Mouse (Mus musculus): ENCODE results near the gene Eif5a. TPM values are rescaled to one million over a fixed set of nuclear protein-coding genes. Genes with fewer than 3 reads are reported as not detected.
"Not testable (repeated sequence)": the region's sequence is repeated elsewhere in the genome, so short reads cannot be mapped to it uniquely, and the experiment has no call there.

Eif5a gene
- total RNA-seq, 2 experiments from 2014 or later: 431 to 468 TPM

DNA sequence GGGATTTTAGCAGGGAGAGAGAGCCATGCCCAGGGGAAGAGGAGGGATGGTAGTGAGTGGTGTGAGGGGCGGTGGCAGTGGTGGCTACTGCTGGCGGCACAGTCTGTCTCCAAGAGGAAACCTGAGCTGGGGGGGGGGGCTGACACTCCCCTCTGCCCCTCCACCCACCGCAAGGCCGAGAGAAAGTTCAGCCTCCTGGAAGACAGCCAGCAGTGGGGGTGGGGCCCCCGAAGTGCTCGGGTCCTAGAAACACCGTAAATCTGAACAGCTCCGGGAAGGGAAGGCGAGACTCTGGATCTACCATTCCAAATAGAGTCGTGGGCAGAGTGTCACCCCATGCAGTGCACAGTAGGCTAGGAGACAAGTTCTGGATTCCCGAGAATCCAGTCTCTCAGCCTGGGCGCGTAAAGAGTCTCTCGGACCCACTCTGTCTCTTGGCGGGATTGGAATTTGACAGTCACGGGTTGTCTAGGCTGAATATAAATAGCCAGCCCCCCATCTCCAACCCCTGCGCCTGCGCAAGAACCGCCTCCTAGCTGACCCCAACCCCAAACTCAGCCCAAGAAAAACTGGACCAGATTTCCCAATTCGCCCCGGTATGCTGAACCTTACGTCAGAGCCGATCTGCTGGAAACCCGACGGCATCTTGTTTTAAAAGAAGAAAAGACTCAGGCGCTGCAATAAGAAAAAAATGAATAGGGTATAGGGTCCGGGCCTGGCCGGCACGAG lies 25.7 kb upstream of the Eif5a start:
- DNase-seq (ENCODE audit: low spot score in 2 of 2): no peak

DNA sequence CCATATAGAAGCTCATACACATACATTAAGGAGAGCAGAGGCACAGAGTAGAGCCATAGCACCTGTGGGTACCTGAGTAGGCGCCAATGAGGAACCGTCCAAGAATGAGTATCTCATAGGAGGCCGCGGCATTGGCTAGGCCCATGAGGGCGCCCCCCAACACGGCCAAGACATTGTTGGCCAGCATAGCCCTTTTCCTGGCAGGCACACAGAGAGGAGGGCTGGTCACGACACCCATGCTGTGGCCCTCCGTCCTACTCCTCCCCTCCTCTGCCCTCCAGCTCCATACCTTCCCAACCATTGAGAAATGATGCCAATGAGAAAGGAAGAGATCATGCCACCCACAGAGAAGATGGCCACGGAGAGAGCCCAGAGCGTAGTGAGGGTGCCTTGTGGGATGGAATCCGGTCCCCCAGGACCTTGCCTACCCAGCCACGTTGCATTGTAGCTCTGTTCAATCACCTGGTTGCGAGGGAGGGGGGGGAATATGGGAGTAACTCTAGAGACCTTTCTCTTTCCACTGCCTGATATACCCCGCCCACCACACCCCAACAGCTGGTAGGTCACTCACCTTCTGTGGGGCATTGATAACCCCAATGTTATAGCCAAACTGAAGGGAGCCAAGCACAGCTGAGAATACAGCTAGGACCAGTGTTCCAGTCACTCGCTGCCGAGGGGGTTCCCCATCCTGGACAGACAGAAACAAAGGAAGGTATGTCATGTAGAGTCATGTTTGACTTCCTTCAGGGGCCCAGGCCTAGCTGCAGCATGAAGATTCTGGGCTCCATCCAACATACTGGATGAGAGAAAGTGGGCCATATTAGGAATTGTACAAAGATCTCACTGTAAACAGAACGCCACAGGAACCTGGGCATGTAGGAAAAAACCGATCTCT lies 24.5 kb upstream of the Eif5a start:
- no peak for DNase-seq (ENCODE audit: low spot score in 2 of 2)

DNA sequence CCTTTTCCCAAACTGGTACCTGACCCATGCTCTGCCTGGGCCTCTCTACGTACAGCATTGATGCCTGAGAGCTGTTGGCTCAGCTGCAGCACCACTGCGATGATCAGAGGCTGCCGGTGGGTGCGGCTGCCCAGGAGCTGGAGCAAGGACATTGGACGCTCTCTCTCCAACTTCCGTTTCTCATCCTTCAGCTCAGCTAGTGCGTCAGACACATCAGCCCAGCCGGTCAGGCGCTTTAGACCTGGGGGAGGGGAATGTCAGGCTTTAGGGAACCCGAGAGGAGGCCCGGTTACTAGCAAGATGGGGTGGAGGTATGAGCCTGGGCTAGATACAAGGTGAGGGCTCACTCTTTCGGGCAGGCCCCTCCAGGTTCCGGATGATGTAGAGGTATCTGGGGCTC lies 23.5 kb upstream of the Eif5a start:
- DNase-seq (ENCODE audit: low spot score in 2 of 2): no peak

DNA sequence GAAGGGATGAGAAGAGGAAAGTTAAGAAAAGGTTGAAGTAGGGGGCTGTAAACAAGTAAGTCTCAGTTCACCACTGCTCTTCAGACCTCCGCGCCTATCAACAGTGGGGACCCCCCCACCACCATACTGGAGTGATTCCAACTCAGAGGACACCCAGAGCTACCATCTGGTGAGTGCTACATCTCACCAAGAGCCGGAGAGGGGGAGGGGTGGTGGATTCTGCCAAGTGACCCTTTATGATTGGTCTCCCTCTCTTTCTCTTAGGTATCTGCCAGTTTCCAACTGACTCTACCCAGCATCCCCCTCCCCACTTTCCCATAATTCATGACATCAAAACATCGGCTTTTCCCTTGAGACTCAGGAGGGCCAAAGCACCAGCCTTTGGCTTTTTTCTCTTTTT lies 19.2 kb upstream of the Eif5a start:
- no peak for DNase-seq (ENCODE audit: low spot score in 2 of 2)

DNA sequence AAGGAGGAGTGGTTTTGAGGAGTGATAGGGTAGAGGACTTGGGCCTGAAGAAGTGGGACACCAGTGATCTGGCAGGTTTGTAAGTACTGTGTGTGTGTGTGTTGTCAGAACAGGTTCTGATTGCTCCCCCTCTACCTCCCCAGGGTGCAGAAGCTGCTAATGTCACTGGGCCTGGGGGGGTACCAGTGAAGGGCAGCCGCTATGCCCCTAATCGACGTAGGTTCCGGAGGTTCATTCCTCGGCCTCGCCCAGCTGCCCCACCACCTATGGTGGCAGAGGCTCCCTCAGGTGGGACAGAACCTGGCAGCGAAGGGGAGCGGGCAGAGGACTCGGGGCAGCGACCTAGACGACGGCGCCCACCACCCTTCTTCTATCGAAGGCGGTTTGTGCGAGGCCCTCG lies 18.0 kb upstream of the Eif5a start:
- no peak for DNase-seq (ENCODE audit: low spot score in 2 of 2)

DNA sequence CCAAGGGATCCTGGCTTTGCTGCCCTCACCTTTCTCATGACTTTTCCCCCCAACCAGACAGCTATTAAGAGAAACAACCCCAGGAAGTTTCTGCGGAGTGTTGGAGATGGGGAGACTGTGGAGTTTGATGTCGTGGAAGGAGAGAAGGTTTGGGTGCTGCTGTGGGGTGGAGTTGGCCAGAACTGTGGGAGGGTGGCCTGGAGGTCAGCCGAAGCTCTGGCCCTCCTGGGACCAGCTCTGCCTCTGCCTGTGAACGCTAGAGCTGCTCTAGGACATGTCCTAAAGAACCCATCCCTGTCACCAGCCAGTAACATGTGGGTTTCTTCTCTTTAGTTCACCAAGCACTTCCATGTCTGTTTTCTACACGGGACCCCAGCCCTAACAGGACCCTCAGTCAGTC lies 17.4 kb upstream of the Eif5a start:
- DNase-seq (ENCODE audit: low spot score in 2 of 2): no peak

DNA sequence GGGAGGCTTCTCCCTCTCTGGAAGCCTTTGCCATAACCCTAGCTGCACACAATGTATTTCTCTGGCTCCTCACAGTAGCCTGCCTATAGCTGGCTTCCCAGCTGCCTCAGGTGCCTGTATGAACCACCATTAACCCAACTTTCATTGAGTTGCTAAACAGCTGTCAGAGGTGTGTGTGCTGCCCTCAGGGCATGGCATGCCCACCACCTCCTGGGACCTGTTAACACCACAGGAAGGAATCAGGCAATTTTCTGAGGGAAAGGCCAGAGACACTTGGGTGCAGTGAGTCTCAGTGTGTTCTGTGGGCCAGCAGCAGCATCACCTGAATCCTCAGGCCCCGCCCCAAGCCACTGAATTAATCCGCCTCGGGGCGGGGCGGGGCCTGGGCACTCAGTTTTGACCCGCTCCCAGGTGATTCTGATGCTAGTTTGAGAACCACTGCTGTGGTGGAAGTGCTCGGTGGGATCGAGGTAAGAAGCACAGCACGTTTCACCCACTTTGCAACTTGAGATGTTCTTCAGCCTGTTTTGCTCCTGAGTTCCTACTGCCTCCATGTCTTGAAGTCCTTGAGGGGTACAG lies 16.7 kb upstream of the Eif5a start:
- no peak for DNase-seq (ENCODE audit: low spot score in 2 of 2)

DNA sequence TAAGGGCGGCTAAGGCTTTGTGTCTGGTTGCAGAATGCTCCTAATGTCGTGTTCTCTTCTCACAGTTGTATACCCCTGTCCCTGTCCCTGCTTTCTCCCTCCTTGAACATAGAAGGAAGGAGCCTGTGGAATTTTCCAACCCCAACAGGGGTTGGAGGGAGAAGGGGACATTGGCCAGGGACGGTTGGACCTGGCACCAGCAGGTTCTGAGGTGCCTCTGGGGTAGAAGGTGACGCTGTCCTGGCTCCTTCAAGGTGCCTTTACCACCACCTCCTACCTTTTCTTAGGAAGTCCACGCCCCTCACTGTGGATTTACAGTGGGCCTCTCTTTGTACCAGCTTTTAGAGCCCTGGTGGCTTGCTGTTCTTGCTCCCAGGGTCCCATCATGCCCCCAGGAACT lies 16.1 kb upstream of the Eif5a start:
- no peak for DNase-seq (ENCODE audit: low spot score in 2 of 2)

DNA sequence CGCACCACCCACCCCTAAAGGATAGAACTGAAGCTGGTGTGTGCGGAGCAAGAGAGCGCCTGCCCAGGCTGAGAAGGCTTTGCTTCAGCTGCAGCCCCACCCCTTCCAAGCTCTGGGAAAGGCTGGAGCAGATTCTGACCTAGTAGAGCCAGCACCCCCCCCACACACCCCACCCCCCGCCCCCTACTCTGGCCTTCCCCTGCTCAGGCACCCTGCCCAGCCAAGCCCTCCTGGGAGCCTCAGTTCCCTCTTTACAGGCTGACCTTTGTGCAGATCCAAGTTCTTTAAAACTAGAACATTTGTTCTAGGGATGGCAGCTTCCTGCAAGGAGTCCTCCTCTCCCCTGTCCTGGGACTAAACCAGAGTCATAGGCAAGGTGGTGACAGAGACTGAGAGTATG lies 15.6 kb upstream of the Eif5a start:
- no peak for DNase-seq (ENCODE audit: low spot score in 2 of 2)

DNA sequence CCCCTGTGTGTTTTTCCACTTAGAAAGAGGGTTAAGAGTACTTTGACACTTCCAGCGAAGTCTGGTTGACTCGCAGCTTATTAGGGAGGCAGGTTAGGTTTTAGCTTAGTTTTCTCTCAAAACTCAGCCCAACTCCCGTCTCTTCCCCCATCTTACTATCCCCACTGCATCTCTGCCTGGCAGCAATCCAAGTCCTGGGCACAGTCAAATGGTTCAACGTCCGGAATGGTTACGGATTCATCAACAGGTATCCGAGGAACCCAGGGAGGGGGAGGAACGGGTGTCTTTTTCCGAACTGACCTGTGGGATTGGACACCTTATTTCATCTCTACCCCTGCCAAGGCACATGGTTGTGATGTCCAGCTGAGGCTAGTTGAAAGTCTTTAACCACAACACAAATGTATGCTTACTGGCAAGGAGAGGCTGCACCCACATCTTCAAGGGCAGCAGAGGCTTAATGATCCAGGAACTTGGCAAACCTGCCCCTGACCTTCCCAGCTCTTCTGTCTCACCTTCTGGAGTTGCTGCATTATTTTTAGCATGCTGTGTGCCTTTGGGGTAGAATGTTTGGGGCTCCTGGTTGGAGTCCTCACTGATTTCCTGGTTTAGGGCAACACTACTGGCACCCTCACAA lies 15.1 kb upstream of the Eif5a start:
- no peak for DNase-seq (ENCODE audit: low spot score in 2 of 2)

DNA sequence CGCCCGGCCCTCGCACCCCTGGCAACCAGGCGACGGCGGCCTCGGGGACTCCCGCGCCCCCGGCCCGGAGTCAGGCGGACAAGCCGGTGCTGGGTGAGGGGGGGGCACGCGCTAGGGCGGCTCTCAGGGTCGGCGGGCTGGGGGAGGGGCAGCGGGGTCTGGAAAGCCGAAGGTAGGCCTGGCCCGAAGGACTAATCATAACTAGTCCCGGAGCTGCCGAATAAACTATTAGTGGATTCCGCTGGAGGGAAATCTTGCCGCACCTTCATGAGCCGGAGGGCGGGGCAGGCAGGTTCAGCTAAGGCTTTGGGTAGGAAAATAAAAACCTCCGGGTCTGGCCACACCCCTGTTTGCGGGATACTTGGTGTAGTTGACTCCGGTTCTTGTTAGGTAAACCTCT lies 14.4 kb upstream of the Eif5a start:
- DNase-seq (ENCODE audit: low spot score in 2 of 2): no peak

DNA sequence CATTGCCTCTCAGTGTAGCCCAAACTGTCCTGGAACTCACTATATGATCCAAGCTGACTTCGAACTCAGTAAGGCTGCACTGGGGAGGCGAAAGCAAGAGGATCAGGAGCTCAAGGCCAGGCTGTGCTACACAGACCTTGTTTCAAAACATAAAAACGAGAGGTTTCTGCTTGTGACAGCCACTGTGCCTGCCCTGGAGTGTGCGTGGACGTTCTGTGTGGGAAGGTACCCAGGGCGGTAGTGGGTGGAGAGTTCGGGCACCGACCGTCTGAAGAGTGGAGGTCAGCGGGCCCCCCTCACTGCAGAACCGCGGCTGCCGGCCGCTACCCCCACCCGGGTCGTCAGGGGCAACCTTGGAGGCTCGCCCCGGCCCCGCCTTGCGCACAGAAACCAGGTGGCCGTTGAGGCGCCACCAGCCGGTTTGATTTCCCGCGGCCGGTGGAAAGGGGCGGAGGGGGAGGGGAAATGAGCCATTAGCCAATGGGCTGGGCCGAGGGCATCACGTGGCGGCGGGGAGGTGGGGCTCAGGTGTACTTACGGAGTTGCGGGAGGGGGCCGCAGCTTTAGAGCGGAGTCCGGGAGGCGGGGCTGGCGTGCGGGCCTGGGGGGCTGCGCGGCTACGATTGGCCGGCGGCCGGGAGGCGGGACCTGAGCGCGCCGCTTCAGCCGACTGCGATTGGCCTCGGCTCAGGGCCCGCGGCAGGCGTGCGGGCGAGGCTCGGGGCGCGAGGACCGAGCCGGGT lies 13.6 kb upstream of the Eif5a start, which contains the start of gene Ybx2:
Gene Ybx2, plus strand, starts transcription at position 660 of the 743 bp plus-strand sequence.
- DNase-seq (ENCODE audit: low spot score in 2 of 2): peak; percentile 84 to 88

DNA sequence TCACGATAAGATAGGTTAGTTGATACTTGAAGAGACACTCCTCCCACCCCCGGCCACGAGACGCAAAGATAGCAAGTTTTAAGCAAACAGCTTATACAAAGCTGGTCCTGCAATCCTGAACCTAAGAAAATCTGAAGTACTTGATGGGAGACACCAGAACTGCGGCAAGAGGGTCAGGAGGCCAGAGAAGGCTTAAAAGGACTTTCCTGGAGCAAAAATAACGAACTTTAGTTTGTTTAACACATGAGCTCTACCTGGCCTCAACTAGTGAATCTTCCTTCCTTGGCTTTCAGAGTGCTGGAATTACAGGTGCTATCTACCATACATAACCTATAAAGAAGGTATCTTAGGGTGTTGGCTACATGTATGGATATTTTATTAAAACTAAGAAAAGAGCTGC lies 12.9 kb upstream of the Eif5a start:
- no peak for DNase-seq (ENCODE audit: low spot score in 2 of 2)

DNA sequence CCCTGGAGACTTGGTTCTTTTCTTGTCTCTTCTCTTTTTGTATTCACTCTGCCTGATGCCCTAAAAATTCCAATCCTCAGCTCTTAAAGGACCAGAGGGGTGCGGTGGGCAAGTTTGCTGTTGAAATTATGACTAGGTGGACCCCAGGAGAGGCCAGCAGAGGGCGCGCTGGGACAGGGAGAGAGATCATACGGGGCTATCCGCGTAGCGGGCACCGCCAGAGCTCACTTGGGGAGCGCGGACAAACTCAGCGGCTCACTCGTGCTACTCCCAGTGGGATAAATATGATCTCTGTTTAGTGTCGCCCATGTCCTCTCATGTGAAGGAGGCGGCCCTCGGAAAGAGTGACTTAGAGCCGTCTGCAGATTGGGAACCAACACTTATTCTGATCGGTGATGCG lies 12.4 kb upstream of the Eif5a start:
- peak; percentile 85 to 96 for DNase-seq (ENCODE audit: low spot score in 2 of 2)

DNA sequence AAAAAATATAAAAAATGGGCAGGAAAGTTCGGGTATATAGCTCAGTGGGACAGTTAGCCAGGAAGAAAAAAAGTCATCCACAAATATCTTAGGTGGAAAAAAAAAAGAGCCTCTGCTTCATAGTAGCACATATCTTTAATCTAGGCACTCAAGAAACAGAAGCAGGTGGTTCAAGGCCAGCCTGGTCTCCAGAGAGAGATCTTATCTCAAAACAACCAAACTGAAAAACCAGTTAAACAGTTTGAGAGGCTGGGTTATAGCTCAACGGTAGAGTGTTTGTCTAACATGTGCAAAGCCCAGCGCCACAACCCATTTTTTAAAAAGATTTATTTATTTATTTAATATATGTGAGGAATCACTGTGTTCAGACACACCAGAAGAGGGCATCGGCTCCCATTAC lies 11.3 kb upstream of the Eif5a start:
- no peak for DNase-seq (ENCODE audit: low spot score in 2 of 2)

DNA sequence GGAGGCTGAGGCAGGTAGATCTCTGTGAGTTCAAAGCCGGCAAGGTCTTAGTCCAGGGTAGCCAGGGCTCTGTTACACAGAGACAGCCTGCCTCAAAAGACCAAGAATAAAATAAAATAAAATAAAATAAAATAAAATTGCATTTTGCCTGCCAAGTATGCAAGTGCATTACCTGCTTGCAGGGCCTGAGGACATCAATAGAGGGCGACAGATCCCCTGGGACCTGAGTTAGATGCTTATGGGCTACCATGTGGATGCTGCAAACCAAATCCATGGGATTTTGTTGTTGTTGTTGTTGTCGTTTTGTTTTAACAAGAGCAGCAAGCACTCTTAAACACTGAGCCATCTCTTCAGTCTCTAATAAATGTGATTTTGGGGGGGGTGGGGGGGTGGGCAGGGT lies 10.5 kb upstream of the Eif5a start:
- DNase-seq (ENCODE audit: low spot score in 2 of 2): no peak

DNA sequence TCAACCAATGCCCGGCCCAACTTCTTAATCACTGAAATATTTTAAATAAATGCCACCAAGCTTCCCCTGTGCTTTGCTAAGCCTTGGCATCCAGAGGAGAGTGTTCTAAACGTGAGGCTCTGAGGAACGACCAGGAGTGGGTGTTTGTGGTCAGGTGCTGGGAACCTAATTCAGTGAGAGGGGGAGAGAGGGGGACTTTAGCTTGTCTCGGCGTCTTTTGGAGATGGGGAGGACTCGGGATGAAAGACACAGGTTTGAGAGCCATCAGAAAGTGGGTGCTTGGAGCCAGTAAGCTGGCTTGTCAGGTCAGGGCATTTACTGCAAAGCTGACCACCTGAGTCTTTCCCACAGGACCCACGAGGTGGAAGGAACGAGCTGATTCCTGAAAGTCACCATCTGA lies 10.0 kb upstream of the Eif5a start:
- DNase-seq (ENCODE audit: low spot score in 2 of 2): no peak

DNA sequence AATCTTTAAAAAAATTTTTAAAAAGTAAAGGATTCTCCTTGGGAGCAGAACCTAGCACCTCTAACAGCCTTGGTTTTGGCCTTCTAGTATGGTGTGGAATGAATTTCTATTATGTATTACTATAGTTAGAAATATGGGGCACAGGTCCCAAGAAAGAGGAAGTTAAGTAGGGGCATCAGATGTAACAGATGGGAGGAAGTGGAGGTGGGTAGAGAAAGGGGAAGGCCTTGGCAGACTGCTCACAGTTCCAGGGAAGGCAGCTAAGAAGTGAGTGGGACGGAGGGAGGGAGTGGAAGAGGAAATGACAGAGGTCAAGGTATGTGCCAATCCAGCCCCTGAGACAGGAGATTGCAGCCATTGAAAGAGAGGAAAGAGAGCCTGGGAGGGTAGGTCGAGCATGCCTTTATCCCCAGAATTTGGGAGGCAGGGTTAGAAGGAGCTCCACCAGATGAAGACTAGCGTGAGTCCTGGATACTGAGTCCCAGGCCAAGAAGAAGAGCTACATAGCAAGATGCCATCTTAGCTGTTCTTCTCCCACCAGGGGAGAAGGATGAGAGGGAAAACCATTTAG lies 9.3 kb upstream of the Eif5a start:
- DNase-seq (ENCODE audit: low spot score in 2 of 2): no peak

DNA sequence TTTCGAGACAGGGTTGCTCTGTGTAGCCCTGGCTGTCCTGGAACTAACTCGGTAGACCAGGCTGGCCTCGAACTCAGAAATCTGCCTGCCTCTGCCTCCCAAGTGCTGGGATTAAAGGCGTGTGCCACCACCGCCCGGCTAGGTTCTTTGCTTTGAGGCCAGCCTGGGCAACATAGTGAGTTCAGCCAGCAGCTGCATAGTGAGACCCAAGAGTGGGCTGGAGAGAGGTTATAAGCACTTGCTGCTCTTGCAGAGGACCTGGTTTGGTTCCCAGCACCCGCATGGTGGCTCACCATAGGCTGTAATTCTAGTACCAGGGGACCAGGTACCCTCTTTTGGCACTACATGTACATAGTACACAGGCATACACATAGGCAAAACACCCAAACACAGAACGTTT lies 8.4 kb upstream of the Eif5a start:
- not testable (repeated sequence) for DNase-seq (ENCODE audit: low spot score in 2 of 2)

DNA sequence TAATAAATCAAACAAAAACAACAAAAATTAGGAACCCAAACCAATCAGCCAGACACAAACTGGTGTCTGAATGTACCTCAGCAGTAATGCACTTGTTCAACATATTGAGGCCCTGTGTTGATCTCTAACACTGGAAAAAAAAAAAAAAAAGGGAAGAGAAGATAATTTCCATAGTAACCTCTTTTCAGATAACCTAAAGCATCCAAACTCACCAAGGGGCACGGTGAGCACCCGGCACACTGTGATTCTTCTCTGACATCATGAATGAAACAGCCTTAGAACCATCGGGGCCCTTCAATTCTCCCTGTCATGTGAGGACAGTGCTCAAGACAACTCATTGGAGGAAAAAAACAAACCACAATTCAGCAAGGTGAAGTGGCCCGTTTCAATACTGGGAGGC lies 8.0 kb upstream of the Eif5a start:
- no peak for DNase-seq (ENCODE audit: low spot score in 2 of 2)

DNA sequence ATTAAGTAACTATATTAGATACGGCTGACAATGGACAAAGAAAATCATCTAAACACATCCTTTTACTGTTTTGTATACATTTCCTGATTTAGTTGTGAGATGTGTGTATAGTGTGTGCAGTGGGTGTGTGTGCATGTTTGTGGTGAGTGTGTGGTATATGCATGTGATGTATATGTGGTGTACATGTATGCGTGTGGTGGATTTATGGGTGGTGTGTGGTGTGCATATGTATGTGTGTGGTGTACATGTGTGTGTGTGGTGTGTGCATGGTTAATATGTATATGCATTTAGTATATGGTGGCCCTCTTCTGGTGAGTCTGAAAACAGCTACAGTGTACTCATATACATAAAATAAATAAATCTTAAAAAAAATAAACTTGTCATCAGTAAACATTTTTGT lies 5.7 kb upstream of the Eif5a start:
- DNase-seq (ENCODE audit: low spot score in 2 of 2): no peak

Measured in left cerebral cortex, adult 18-20 months (tissue).